Mouse (Mus musculus): ENCODE data around the gene Pole4.
A peak's percentile ranks its signal among the peaks of the same experiment; 100 is the strongest.

Gene Pole4

DNA sequence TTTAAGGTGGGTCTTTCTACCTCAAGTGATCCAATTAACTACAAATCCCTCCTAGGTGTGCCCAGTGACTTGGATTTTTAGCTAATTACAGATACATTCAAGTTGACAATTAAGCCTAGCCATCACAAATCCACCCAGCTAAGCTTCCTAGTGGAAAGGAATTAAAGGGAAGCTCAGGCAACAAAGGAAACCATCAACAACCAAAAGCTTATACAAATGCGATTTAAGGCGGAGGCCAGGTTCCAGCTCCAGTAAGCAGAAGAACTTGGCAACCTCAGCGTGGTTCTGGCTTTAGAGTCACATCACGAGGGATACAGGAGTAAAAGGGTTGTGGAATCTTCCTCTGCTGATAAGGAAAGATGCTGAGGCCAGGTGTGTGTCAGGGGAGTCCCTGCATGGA lies 92.0 kb downstream of the Pole4 start:
- DNase-seq (ENCODE audit: low spot score): no peak

DNA sequence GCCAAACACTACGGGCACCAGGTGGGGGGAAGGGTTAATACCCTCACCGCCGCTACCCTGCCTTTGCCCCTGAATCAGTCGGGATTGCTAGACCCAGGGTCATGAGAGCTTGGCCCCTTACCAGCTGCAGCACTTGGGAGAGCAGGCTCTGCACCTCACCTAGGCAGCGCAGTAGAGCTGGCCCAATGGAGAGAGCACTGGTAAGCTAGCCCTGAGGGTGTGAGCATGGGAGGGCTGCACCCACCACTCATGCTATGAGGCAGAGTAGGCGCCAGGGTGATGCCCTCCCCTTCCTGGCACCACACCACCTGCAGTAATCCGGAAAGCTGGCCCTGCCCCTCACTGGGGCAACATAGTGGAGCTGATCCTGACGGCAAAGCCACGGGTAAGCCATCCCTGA lies 94.1 kb downstream of the Pole4 start:
- DNase-seq (ENCODE audit: low spot score): no peak

DNA sequence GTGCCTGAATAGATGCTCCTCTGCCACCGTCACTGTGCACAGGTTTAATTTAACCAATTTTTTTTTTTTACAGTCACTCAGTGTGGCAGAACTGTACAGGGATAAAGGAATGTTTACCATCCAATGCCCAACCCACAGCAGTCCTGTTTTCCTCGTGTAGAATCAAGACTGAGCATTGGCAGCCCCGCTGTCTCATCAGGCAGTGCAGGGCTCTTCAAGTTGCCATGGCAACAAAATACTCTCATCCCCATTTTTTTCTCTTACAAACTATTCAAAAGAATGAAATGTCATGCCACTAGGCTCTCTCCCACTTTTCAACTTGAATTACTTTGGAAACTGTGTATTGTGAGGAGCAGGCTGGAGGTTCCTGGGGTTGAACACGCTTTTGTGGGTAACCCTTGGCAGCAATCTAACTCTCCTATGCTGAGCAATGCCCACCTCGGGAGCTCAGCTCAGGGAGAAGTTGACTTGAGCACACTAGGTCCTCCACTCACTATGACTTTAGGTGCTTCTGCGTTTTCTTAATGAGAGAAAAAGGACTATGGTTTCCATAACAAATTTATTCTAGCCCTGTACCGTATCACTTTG lies 95.7 kb downstream of the Pole4 start:
- no peak for DNase-seq (ENCODE audit: low spot score)

DNA sequence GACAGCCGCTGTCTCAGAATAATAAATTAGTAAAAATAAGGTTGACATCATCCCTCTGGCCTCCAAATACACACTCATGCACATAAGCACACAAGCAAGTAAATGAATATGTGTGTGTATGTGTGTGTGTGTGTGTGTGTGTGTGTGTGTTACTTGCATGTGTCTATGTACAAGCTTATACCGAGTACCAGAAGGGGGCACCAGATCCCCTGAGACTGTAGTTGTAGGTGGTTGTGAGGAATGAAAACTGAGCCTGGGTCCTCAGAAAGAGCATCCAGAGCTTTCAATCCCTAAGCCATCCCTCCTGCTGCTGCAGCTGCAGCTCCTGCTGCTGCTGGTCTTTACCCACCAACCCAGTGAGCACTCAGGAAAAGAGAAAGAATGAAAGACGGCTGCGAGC lies 96.4 kb downstream of the Pole4 start:
- DNase-seq (ENCODE audit: low spot score): no peak

DNA sequence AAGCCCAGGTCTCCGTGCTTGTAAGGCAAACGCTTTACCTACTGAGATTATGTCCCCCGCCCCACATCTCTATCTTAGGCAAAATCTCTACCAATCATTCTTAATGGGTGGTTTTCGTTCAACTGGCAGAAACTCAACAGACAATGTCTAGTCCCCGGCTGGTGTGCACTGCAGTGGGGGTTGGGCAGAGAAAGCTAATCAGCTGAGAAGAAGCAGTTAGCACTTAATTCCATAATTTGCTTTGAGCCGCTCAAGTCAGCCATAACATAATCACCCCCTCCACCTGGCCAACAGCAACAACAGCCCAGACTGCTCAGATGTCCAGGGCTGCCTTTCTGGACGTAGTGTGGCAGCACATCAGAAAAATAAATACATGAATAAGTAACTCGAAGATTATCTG lies 100.4 kb downstream of the Pole4 start:
- no peak for DNase-seq (ENCODE audit: low spot score)

DNA sequence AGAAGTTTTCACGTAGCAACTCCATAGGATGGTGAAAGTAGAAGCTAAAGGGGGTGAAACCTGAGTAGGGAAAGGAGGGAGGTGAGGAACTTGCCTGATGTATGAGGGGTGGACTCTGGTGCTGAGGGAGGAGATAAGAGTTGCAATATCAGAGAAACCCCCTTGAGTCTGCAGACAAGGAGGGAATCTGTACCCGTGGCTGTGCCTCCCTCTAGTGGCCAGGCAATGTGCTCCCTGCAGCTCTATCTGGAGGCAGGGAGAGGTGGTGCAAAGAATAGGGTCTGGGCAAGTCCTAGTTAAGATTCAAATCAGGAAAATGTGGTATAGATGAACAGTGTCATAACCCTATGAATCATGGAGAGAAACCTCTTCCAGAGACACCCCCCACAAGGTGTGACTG lies 101.5 kb downstream of the Pole4 start:
- peak; percentile 49 for DNase-seq (ENCODE audit: low spot score)

DNA sequence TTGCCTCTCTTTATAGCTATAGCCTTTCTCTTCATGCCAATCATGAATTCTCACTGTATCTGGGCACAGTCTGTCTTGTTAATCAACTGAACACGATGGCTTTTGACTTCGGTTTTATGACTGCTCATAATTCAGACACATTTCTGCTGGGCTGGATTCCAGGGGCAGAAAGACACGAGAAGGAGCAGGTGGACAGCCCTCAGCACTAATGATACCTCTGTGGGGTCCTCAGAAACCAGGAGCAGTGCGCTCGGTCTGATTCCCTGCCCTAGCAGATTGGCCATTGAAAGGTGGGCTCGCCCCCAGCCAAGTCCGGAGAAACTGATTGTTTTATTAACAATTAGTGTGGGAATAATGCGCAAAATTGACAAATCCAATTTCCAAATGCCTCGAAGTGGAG lies 101.9 kb downstream of the Pole4 start:
- DNase-seq (ENCODE audit: low spot score): no peak

DNA sequence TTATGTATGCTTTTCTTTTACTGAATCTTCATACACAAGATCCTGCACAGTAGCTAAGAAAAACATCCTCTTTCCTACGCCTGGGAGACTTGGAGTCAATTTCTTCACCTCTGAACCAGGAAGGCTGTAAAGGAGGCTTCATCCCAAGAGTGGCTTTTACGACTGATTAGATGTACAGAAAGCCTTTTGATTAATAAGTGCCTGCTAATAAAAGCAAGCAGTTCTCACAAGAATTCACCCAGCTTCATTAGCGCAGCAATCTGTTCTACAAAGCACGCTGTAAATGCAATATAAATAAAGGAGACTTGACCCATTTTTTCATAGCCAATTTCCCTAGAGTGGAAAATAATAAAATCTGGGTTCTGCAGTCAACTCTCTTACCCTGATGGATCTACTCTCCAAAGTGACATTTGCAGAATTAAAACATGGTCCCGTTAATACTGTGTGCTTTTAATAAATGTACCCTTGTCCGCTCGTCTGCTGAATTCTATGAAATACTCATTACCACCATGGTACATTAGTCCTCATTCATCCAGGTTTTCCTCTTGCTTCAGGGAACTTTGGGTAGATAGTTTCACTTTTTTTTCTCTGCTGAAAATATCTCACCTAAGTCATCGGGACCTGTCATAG lies 109.6 kb downstream of the Pole4 start:
- no peak for DNase-seq (ENCODE audit: low spot score)

DNA sequence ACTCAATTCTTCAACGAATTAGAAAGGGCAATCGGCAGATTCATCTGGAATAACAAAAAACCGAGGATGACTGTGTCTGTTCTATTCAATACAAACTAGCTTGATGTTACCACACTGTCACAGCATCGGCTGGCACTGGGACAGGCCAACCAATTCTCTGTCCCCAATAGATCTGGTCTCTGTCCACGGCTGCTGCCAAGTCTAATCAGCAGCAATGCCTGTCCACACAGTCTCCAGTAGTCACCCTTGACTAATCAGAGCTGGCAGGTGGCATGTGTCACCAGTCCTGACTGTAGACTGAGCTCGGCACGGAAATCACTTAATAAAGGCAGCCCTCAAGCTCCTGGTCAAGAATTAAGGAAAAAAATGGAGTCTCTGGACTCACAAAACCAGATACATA lies 115.8 kb downstream of the Pole4 start:
- DNase-seq (ENCODE audit: low spot score): no peak

DNA sequence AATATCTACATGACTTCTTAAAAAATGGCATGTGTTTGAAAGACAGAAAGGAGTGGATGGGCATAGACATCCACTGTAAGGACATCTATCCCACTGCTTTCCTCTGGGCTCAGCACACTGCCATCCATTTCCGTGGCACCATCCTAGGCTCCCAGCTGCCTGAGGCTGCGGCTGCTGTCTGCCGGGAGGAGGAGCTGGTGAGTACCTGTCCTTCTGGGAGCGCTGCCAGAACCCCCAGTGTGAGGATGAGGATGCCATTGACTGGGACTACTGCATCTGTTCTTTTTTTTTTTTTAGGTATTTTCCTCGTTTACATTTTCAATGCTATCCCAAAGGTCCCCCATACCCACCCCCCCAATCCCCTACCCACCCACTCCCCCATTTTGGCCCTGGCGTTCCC lies 119.8 kb downstream of the Pole4 start:
- DNase-seq (ENCODE audit: low spot score): no peak

DNA sequence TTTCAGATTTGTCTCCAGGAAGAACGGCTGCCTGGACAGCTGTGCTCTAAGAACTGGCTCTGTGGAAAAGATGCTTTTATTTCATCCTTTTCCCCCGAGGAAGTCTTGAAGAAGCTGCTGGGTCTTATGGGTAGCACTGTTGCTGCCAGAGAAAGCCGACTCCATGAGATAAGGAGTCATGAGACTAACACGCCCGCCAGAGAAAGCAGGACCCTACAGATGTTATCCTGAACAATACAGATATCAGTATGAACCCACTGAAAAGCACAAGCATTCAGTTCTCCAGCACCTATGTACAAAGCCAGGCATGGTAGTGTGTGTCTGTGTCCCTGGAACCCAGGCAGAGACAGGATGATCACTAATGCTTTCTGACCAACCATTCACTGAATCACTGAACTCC lies 129.7 kb downstream of the Pole4 start:
- no peak for DNase-seq (ENCODE audit: low spot score)
